Mouse (Mus musculus) neural tube, embryonic 11.5 days (tissue): Measurements from ENCODE around the gene Spag6l. TPM values are rescaled to one million over a fixed set of nuclear protein-coding genes. Genes with fewer than 3 reads are reported as not detected.

Source experiments
- ATAC-seq: fragments of 200-750 bp; cut with Nextera tagmentation; 2 replicates; pipeline ENCODE4 v1.8.0; 2017; ENCODE audit warnings: moderate number of reproducible peaks, mild to moderate bottlenecking, moderate TSS enrichment, moderate library complexity; ENCODE audit not compliant: insufficient read depth, low FRiP score, low TSS enrichment
- DNase-seq: peaks from one replicate; pipeline ENCODE4 v3.0.0-alpha.2; 2015; ENCODE audit warnings: low spot score
- H3K27ac ChIP-seq: fragments of 300-500 bp; sonication (generic); 2 replicates; pipeline ENCODE4 v1.5.1; 2014; ENCODE audit warnings: low read depth, mild to moderate bottlenecking, low read length
- H3K27me3 ChIP-seq: fragments of 300-500 bp; sonication (generic); 2 replicates; pipeline ENCODE4 v1.6.1; 2014; ENCODE audit warnings: mild to moderate bottlenecking, low read length, mixed read lengths; ENCODE audit not compliant: control insufficient read depth, insufficient read depth
- H3K36me3 ChIP-seq: fragments of 300-500 bp; sonication (generic); 2 replicates; pipeline ENCODE4 v1.6.1; 2014; ENCODE audit warnings: mild to moderate bottlenecking, low read length, moderate library complexity, mixed read lengths; ENCODE audit not compliant: control insufficient read depth, insufficient read depth
- H3K4me1 ChIP-seq: fragments of 300-500 bp; sonication (generic); 2 replicates; pipeline ENCODE4 v1.6.1; 2014; ENCODE audit warnings: low read length, mixed read lengths; ENCODE audit not compliant: control insufficient read depth, insufficient read depth
- H3K4me2 ChIP-seq: fragments of 300-500 bp; sonication (generic); 2 replicates; pipeline ENCODE4 v1.6.1; 2014; ENCODE audit warnings: low read depth, mild to moderate bottlenecking, moderate library complexity
- H3K4me3 ChIP-seq: fragments of 300-500 bp; sonication (generic); 2 replicates; pipeline ENCODE4 v1.5.1; 2014; ENCODE audit warnings: low read depth, low read length
- H3K9ac ChIP-seq: fragments of 300-500 bp; sonication (generic); 2 replicates; pipeline ENCODE4 v1.6.1; 2014; ENCODE audit warnings: mild to moderate bottlenecking, low read length
- H3K9me3 ChIP-seq: fragments of 300-500 bp; sonication (generic); 2 replicates; pipeline ENCODE4 v1.6.1; 2016; ENCODE audit warnings: low read length; ENCODE audit not compliant: control insufficient read depth
- WGBS: fragments of 180-500 bp; shearing (Covaris S2); extraction: QIAGEN DNeasy Blood & Tissue Kit; methylation state at CpG from one replicate; pipeline ENCODE4 v1.1.7; 2014; 5-methylcytosine and 5-hydroxymethylcytosine counted together
- polyA plus RNA-seq: library from polyadenylated mRNA; unstranded; fragments of >200 nt; fragmentation: Nextera tagmentation; extraction: Ambion mirVana; gene quantifications from 2 replicates; pipeline ENCODE4 v1.2.1, GENCODE M21; 2014

Gene Spag6l
- polyA plus RNA-seq, 1 experiment from 2014 or later = 1.2 TPM

DNA sequence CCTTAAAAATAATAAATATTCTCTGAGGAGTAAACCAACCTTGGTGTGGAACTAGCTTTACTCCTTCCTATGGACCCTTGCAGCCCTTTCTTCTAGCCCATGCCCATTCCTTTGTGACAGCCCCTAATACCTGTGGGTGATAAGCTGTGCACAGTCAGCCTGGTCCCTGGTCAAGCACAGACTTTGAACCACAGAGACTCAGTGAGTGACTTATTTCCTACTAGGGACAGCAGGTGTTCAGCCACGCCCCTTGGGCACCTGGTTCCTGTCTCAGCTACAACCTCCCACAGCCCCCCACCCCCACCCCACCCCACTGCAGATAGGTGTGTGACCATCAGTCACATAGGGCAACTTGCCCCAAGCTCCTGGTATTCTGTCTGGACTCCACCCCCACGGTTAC is 22.9 kb downstream of the Spag6l start:
- WGBS = 72% methylated on average over 2 of the region's 2 CpGs
- DNase-seq (no peak), ATAC-seq (no peak)
- Histone ChIP-seq H3K27me3 (no peaks in the 10 kb centered on the region), H3K9me3 (no peaks in the 10 kb centered on the region), H3K4me3 (no peak overlapping the region), H3K36me3 (no peaks in the 10 kb centered on the region), H3K9ac (no peak overlapping the region), H3K4me2 (no peak overlapping the region), H3K27ac (no peak overlapping the region), H3K4me1 (no peaks in the 10 kb centered on the region)

Other genes starting within 250 kb of the Spag6l start
- gene Fgd4, start 228.9 kb downstream of the Spag6l start, polyA plus RNA-seq = 18.3 and 18.9 TPM in 2 replicates
- not detected in 2 replicates for gene Olfr19, start 153.1 kb downstream of the Spag6l start, polyA plus RNA-seq
- not detected in 2 replicates for gene Igll1, start 34.5 kb upstream of the Spag6l start, polyA plus RNA-seq
- 63.5 and 67.0 TPM in 2 replicates for gene Top3b, start 41.3 kb upstream of the Spag6l start, polyA plus RNA-seq
- gene Vpreb1, start 41.4 kb upstream of the Spag6l start, polyA plus RNA-seq = 1.2 and 1.7 TPM in 2 replicates
- gene Ppm1f, start 67.0 kb upstream of the Spag6l start, polyA plus RNA-seq = 21.7 and 24.3 TPM in 2 replicates
- 218 and 224 TPM in 2 replicates for gene Mapk1, start 153.9 kb upstream of the Spag6l start, polyA plus RNA-seq
- gene Ypel1, start 240.2 kb upstream of the Spag6l start, polyA plus RNA-seq = 96.2 and 106 TPM in 2 replicates